Mouse (Mus musculus) cortical plate, adult 2 months (tissue): ENCODE data around the gene Cyb561d1.

Experiments
- CTCF ChIP-seq: fragments of 200-500 bp; IDR thresholded peaks from 2 replicates; pipeline ENCODE4 v1.5.1; 2011; ENCODE audit warnings: mild to moderate bottlenecking, control low read depth, low read length; ENCODE audit not compliant: insufficient read depth; ENCODE audit errors: extremely low read depth
- POLR2A ChIP-seq: fragments of 200-500 bp; IDR thresholded peaks from 2 replicates; pipeline ENCODE4 v1.6.1; 2011; ENCODE audit warnings: mild to moderate bottlenecking, low read length, control low read depth; ENCODE audit not compliant: insufficient read depth; ENCODE audit errors: extremely low read depth

GRCm38 (mm10) chr3:108154656-108155055, 46.4 kb downstream of the Cyb561d1 start, which contains the start of gene Gpr61:
- peak; percentile 97 for TF ChIP-seq POLR2A
- no peak for TF ChIP-seq CTCF
